Mouse (Mus musculus) skeletal muscle tissue, adult 2 months (tissue): ENCODE results near the gene Cib4.

Experiments used
- DNase-seq: peaks from one replicate; pipeline ENCODE4 v3.0.0-alpha.2; 2012; ENCODE audit warnings: low read depth, low spot score

Cib4 gene

GRCm38 (mm10) chr5:30440308-30440906 is 105.2 kb downstream of the Cib4 start:
- no peak for DNase-seq

DNA sequence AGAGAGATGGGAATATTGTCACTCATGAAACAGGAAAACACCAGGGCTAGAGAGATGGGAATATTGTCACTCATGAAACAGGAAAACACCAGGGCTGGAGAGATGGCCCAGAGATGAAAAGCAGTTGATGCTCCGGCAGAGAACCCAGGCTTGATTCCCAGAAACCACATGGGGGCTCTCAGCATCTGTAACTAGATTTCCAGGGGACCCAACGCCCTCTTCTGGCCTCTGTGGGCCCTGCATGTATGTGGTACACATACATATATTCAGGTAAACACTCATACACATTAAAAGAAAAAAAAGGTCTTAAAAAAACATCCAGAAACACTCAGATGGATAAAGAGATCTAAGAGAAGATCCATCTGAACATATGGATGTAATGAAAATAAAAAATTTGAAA is 106.7 kb downstream of the Cib4 start:
- DNase-seq: no peak
